Mouse (Mus musculus): ENCODE measurements around the gene Tomm20. TPM values are rescaled to one million over a fixed set of nuclear protein-coding genes. Genes with fewer than 3 reads are reported as not detected.

Tomm20 gene
- polyA plus RNA-seq, 1 experiment = 131 TPM

DNA sequence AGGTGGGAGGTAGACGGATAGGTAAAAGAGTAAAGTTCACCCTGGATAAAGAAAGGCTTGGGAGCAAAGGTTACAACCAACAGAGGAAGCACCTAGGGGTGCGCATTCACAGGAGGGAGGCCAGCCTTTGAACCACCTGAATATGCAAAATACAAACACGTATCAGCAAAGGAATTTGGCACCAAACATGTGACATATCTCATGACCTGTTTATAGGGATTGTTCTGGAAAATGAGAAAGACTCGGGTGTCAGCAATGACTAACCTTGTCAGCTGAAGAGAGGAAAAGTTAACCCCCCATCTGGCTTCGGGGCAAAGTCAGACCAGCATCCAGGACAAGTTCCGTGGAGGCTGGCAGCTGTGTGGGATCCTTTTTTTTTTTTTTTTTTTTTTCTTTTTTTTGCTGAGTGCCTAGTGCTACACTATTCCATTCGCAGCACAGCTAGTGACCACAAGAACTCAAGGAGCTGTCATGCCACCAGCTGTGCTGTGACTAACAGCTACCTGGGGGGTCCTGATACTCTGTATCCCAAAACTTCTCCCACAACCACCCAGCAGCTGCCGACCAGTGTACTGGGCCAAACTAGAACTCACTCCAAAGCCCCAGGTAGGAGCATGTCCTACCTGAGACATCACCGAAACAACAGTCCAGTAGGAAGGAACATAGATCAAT, 42.3 kb downstream of the Tomm20 start:
- TF ChIP-seq POLR2A (IDR thresholded peaks at IDR 0.05; ENCODE audit: control insufficient read depth, low read depth, low read length) (no peak), CTCF (IDR thresholded peaks at IDR 0.05; ENCODE audit: control insufficient read depth, insufficient read depth, insufficient replicate concordance, low read depth, low read length) (no peak)
- H3K36me3 ChIP-seq (ENCODE audit: control insufficient read depth, insufficient read depth, low read length) = no peaks in the 10 kb centered on the region
- no peaks in the 10 kb centered on the region for H3K4me1 ChIP-seq (ENCODE audit: control insufficient read depth, insufficient read depth, low read length)
- no peak overlapping the region for H3K27ac ChIP-seq (ENCODE audit: control insufficient read depth, insufficient read depth, low read depth, low read length)
- no peak overlapping the region for H3K4me3 ChIP-seq (ENCODE audit: control insufficient read depth, low read depth, low read length)
- no peaks in the 10 kb centered on the region for H3K27me3 ChIP-seq (ENCODE audit: control insufficient read depth, insufficient read depth, low read length)

DNA sequence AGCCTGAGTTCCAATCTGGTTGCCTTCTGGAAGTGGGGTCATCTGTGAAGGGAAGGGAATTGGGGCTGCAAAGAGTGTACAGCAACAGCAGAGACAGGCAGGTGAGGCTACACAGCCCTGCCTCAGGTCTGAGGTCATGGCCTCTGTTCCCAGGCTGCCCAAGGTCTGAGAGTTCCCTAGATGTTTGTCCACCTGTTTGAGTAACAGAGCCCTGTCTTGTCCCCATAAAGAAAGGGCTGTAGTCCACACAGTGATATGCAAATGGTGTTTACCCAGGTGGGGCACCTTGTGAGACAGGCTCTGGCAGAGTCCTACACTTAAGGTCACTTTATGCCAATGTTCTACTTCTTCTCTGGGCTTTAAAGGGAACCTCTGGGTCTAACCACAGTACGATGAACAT, 44.0 kb downstream of the Tomm20 start:
- Histone ChIP-seq H3K27me3 (ENCODE audit: control insufficient read depth, insufficient read depth, low read length) (no peaks in the 10 kb centered on the region), H3K4me3 (ENCODE audit: control insufficient read depth, low read depth, low read length) (no peak overlapping the region), H3K4me1 (ENCODE audit: control insufficient read depth, insufficient read depth, low read length) (no peaks in the 10 kb centered on the region), H3K27ac (ENCODE audit: control insufficient read depth, insufficient read depth, low read depth, low read length) (no peak overlapping the region), H3K36me3 (ENCODE audit: control insufficient read depth, insufficient read depth, low read length) (no peaks in the 10 kb centered on the region)
- TF ChIP-seq POLR2A (IDR thresholded peaks at IDR 0.05; ENCODE audit: control insufficient read depth, low read depth, low read length) (no peak), CTCF (IDR thresholded peaks at IDR 0.05; ENCODE audit: control insufficient read depth, insufficient read depth, insufficient replicate concordance, low read depth, low read length) (no peak)

DNA sequence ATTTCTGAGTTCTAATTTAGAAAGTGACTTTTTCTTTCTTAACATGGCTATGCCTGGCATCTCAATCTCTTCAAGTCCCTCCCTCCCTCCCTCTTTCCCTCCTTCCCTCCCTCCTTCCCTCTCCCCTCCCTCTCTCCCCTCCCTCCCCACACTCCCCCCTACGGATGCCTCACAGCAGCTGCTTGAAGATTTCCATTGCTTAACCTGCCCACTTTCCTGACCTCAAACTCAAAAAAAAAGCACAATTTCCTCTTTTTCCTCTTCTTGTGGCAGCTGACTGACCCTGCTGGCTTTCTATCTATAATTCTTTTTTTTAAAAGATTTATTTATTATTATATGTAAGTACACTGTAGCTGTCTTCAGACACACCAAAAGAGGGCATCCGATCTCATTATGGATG, 44.6 kb downstream of the Tomm20 start:
- Histone ChIP-seq H3K27ac (ENCODE audit: control insufficient read depth, insufficient read depth, low read depth, low read length) (no peak overlapping the region), H3K4me1 (ENCODE audit: control insufficient read depth, insufficient read depth, low read length) (no peaks in the 10 kb centered on the region), H3K36me3 (ENCODE audit: control insufficient read depth, insufficient read depth, low read length) (no peaks in the 10 kb centered on the region), H3K4me3 (ENCODE audit: control insufficient read depth, low read depth, low read length) (no peak overlapping the region), H3K27me3 (ENCODE audit: control insufficient read depth, insufficient read depth, low read length) (no peaks in the 10 kb centered on the region)
- TF ChIP-seq CTCF (IDR thresholded peaks at IDR 0.05; ENCODE audit: control insufficient read depth, insufficient read depth, insufficient replicate concordance, low read depth, low read length) = no peak
- TF ChIP-seq POLR2A (IDR thresholded peaks at IDR 0.05; ENCODE audit: control insufficient read depth, low read depth, low read length) = no peak

DNA sequence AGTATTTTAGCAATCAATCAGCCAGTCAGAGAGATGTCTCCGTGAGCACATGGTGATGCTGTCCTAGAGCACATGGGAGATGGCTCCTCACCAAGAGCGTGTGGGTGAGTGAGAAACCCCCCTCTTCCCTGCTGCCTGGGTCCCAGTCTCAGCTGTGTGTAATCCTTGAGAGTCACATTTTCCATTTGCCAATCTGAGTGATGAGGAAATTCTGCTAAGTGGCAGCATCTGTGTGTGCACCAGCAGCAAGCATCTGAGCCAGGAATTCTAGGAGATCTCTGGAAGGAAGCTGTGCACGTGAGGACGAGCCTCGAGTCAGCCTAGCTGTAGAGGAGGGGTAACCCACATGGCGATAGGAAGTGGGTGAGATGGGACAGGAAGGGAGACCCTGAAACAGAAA, 50.5 kb downstream of the Tomm20 start:
- Histone ChIP-seq H3K4me3 (ENCODE audit: control insufficient read depth, low read depth, low read length) (no peak overlapping the region), H3K27ac (ENCODE audit: control insufficient read depth, insufficient read depth, low read depth, low read length) (no peak overlapping the region), H3K27me3 (ENCODE audit: control insufficient read depth, insufficient read depth, low read length) (no peaks in the 10 kb centered on the region), H3K4me1 (ENCODE audit: control insufficient read depth, insufficient read depth, low read length) (no peaks in the 10 kb centered on the region), H3K36me3 (ENCODE audit: control insufficient read depth, insufficient read depth, low read length) (no peaks in the 10 kb centered on the region)
- TF ChIP-seq POLR2A (IDR thresholded peaks at IDR 0.05; ENCODE audit: control insufficient read depth, low read depth, low read length) (no peak), CTCF (IDR thresholded peaks at IDR 0.05; ENCODE audit: control insufficient read depth, insufficient read depth, insufficient replicate concordance, low read depth, low read length) (no peak)

DNA sequence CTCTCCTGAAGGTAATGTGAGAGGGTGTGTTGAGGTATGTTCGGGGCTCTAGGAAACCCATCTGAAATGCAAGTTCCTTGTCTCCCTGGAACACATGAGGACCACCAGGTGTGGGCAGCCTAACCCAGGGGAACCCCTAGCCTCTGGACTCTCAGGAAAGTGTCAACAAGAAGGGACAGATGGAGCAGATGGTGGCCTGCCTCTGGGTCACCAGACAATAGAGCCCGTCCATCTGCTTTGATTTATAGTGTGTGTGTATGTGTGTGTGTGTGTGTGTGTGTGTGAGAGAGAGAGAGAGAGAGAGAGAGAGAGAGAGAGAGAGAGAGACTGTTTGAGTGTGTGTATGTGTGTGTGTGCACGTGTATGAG, 58.0 kb downstream of the Tomm20 start:
- Histone ChIP-seq H3K36me3 (ENCODE audit: control insufficient read depth, insufficient read depth, low read length) (no peaks in the 10 kb centered on the region), H3K4me1 (ENCODE audit: control insufficient read depth, insufficient read depth, low read length) (peaks cover 6% of the 10 kb centered on the region), H3K27me3 (ENCODE audit: control insufficient read depth, insufficient read depth, low read length) (no peaks in the 10 kb centered on the region), H3K4me3 (ENCODE audit: control insufficient read depth, low read depth, low read length) (no peak overlapping the region), H3K27ac (ENCODE audit: control insufficient read depth, insufficient read depth, low read depth, low read length) (peak overlapping the region; percentile 59)
- TF ChIP-seq CTCF (IDR thresholded peaks at IDR 0.05; ENCODE audit: control insufficient read depth, insufficient read depth, insufficient replicate concordance, low read depth, low read length) = no peak
- no peak for TF ChIP-seq POLR2A (IDR thresholded peaks at IDR 0.05; ENCODE audit: control insufficient read depth, low read depth, low read length)

DNA sequence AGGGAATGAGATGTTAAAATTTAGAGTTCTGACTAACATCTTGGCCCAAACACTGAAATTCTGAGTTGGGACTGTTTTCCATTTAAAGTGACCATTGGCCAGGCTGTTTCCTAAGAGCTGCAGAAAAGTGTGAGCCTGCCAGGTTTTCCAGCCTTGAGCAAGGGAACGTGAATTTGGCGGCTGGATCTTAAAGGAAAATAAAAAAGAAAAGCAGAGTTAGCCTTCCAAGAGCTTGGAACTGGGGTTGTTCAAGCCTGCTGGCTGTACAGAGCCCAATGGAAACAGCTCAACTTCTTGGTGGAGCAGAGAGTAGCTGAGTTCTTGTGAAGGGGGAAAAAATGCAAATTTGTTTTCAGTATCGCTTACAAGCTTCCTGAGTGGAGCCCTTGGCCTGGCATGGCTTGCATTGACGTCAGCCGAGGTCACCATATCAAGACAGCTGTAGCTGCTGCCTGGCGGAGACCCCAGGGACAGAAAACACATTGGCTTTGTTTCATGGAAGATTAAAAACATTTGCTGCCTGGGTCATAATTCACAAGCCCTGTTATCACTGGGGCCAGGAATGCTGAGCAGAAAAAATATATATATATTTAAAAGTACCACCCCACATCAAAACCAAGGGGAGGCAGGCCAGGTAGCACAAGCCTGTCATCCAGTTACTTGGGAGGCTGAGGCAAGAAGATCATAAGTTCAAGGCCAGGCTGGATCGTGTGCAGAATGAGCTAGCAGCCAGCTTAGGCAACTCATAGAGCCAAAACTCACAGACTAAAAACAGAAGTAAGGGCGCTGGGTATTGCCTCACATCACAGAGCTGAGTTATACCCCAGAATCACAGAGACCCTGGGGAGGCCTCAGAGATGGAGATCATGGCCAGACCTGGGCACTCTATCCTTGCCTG, 58.7 kb downstream of the Tomm20 start:
- Histone ChIP-seq H3K36me3 (ENCODE audit: control insufficient read depth, insufficient read depth, low read length) (no peaks in the 10 kb centered on the region), H3K27me3 (ENCODE audit: control insufficient read depth, insufficient read depth, low read length) (no peaks in the 10 kb centered on the region), H3K4me1 (ENCODE audit: control insufficient read depth, insufficient read depth, low read length) (peaks cover 6% of the 10 kb centered on the region), H3K4me3 (ENCODE audit: control insufficient read depth, low read depth, low read length) (no peak overlapping the region), H3K27ac (ENCODE audit: control insufficient read depth, insufficient read depth, low read depth, low read length) (peak overlapping the region; percentile 87)
- TF ChIP-seq POLR2A (IDR thresholded peaks at IDR 0.05; ENCODE audit: control insufficient read depth, low read depth, low read length) = no peak
- TF ChIP-seq CTCF (IDR thresholded peaks at IDR 0.05; ENCODE audit: control insufficient read depth, insufficient read depth, insufficient replicate concordance, low read depth, low read length) = no peak
